Comparison of ENCODE assay signal across 8 mouse cellular contexts in the genomic region with DNA sequence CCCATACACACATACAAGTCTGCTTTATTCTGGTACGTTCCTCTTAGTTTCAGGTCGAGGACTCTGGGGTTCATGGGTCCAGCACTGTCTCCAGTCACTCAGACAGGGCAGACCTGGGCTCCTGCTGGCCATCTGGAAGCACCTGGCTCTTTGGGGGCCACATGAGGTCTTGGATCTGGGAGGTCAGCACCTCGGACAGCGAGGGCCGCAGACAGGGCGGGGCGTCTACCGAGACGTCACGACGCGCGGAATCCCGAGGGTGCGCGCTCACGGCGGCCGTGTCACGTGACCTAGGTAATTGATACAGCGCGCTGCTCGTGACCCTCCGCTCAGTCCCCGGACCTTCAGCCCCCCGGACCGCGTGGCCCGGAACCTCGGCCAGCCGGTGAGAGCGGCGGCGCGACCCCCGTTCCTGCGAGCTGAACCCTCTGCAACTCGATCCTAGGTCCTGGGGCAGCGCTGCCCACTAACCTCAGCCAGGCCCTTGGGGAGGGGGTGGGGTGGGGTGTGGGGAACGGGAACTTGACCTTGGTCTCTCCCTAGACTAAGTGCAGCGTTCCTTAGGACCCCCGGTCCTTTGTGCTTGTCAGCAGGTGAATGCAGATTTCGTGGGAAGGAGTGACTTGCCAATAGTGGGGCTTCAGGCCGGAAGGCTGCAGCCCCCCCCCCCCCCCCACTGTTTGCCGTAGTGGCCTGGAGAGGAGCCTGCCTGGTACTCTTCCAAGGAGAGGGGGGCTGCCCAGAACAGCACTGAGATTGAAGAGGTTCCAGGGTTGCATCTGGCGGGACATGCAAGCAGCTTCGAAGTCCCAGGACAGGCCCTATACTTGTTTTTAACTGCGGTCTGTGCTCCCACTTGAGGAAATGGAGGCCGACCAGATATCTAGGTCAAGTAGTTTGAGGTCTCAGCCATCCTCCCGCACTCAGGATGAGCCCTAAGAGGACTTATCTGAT. TPM values are rescaled to one million over a fixed set of nuclear protein-coding genes. Genes with fewer than 3 reads are reported as not detected.
A peak's percentile ranks its signal among the peaks of the same experiment; 100 is the strongest.
DNase-seq lines count a peak whose midpoint lies in the region; ATAC-seq and TF ChIP-seq lines count a peak whose summit lies in the region.

A gene (plus strand): TSS at position 288 of the 954 bp plus-strand sequence.

- peak within 1 kb of the TSS; percentile 74 for H3K9ac ChIP-seq in embryonic facial prominence, embryonic 14.5 days (ENCODE audit: low read depth, low read length)
- H3K9ac ChIP-seq in heart, adult 2 months (ENCODE audit: low read depth, low read length), result peak within 1 kb of the TSS; percentile 85
- peak within 1 kb of the TSS; percentile 70 for H3K9ac ChIP-seq in limb, embryonic 11.5 days (ENCODE audit: low read length)
- peak within 1 kb of the TSS; percentile 85 for H3K9ac ChIP-seq in midbrain, embryonic 13.5 days (replicated peaks)

- H3K79me2 ChIP-seq in heart, adult 2 months (replicated peaks; ENCODE audit: control insufficient read depth, insufficient read depth, low read length), result no peaks in the 10 kb centered on the region

- no peaks in the 10 kb centered on the region for H3K27me3 ChIP-seq in embryonic facial prominence, embryonic 14.5 days (replicated peaks; ENCODE audit: control insufficient read depth, insufficient read depth, low read length)
- no peaks in the 10 kb centered on the region for H3K27me3 ChIP-seq in heart, adult 2 months (ENCODE audit: control insufficient read depth, insufficient read depth, low read length)
- H3K27me3 ChIP-seq in kidney, adult 2 months (replicated peaks; ENCODE audit: control insufficient read depth, insufficient read depth, low read length), result no peaks in the 10 kb centered on the region
- H3K27me3 ChIP-seq in limb, embryonic 11.5 days (ENCODE audit: control insufficient read depth, insufficient read depth, low read length), result no peaks in the 10 kb centered on the region
- no peaks in the 10 kb centered on the region for H3K27me3 ChIP-seq in midbrain, embryonic 13.5 days

- peak; percentile 88 for DNase-seq in A20 (ENCODE audit: low read depth, low spot score)
- peak; percentile 90 for DNase-seq in embryonic facial prominence, embryonic 14.5 days (ENCODE audit: low spot score)
- DNase-seq in heart, adult 2 months, result peak; percentile 65 to 70
- peak; percentile 54 for DNase-seq in kidney, adult 2 months
- peak; percentile 94 for DNase-seq in limb, embryonic 11.5 days (ENCODE audit: low spot score)
- DNase-seq in spleen, postnatal 36 days (ENCODE audit: low spot score in 2 of 2), result peak; percentile 10 to 24

- no peaks in the 10 kb centered on the region for H3K9me3 ChIP-seq in embryonic facial prominence, embryonic 14.5 days (ENCODE audit: control insufficient read depth, low read length)
- no peaks in the 10 kb centered on the region for H3K9me3 ChIP-seq in limb, embryonic 11.5 days (ENCODE audit: control insufficient read depth, low read length)
- H3K9me3 ChIP-seq in midbrain, embryonic 13.5 days, result no peaks in the 10 kb centered on the region

- H3K4me2 ChIP-seq in embryonic facial prominence, embryonic 14.5 days (ENCODE audit: low read depth, low read length), result peak within 1 kb of the TSS; percentile 77
- H3K4me2 ChIP-seq in limb, embryonic 11.5 days (ENCODE audit: low read depth, severe bottlenecking), result peak within 1 kb of the TSS; percentile 74
- peak within 1 kb of the TSS; percentile 79 for H3K4me2 ChIP-seq in midbrain, embryonic 13.5 days (replicated peaks)

- TF ChIP-seq CTCF in bone marrow, adult 2 months (IDR thresholded peaks at IDR 0.05; ENCODE audit: control insufficient read depth, insufficient read depth, low read length), result no peak
- TF ChIP-seq CTCF in heart, adult 2 months (IDR thresholded peaks at IDR 0.05), result no peak
- TF ChIP-seq CTCF in kidney, adult 2 months (conservative IDR thresholded peaks at IDR 0.05; ENCODE audit: insufficient read depth, insufficient read length, low read depth, low read length), result no peak

- H3K4me3 ChIP-seq in bone marrow, adult 2 months (replicated peaks; ENCODE audit: control insufficient read depth, low read depth, low read length), result peak within 1 kb of the TSS; percentile 30
- H3K4me3 ChIP-seq in embryonic facial prominence, embryonic 14.5 days (ENCODE audit: low read depth, low read length), result peak within 1 kb of the TSS; percentile 66
- H3K4me3 ChIP-seq in heart, adult 2 months, result peak within 1 kb of the TSS; percentile 49
- peak within 1 kb of the TSS; percentile 48 for H3K4me3 ChIP-seq in kidney, adult 2 months (ENCODE audit: insufficient read depth, low read depth, low read length)
- peak within 1 kb of the TSS; percentile 67 for H3K4me3 ChIP-seq in limb, embryonic 11.5 days (ENCODE audit: low read depth, low read length)
- peak within 1 kb of the TSS; percentile 67 for H3K4me3 ChIP-seq in midbrain, embryonic 13.5 days (replicated peaks)

- H3K4me1 ChIP-seq in bone marrow, adult 2 months (ENCODE audit: control insufficient read depth, insufficient read depth, low read length), result no peaks in the 10 kb centered on the region
- peaks cover 5% of the 10 kb centered on the region; the same call in 1 of the 2 replicates for H3K4me1 ChIP-seq in embryonic facial prominence, embryonic 14.5 days (ENCODE audit: control insufficient read depth, insufficient read depth, low read length)
- H3K4me1 ChIP-seq in heart, adult 2 months (ENCODE audit: control insufficient read depth, insufficient read depth, low read length), result peaks cover 2% of the 10 kb centered on the region; the same call in 1 of the 2 replicates
- H3K4me1 ChIP-seq in kidney, adult 2 months (ENCODE audit: control insufficient read depth, insufficient read depth, low read length), result no peaks in the 10 kb centered on the region
- H3K4me1 ChIP-seq in limb, embryonic 11.5 days (ENCODE audit: control insufficient read depth, insufficient read depth, low read length), result no peaks in the 10 kb centered on the region
- peaks cover 16% of the 10 kb centered on the region for H3K4me1 ChIP-seq in midbrain, embryonic 13.5 days (replicated peaks)

- 5% methylated on average over 50 of the region's 50 CpGs for WGBS in bone marrow, adult 2 months
- 3% methylated on average over 41 of the region's 50 CpGs for WGBS in embryonic facial prominence, embryonic 14.5 days
- 2% methylated on average over 50 of the region's 50 CpGs for WGBS in heart, adult 2 months
- 4% methylated on average over 50 of the region's 50 CpGs for WGBS in kidney, adult 2 months
- WGBS in limb, embryonic 11.5 days, result 4% methylated on average over 50 of the region's 50 CpGs
- WGBS in midbrain, embryonic 13.5 days, result 3% methylated on average over 50 of the region's 50 CpGs

- H3K27ac ChIP-seq in bone marrow, adult 2 months (ENCODE audit: control insufficient read depth, insufficient read depth, low read depth, low read length, poor library complexity), result no peak within 1 kb of the TSS
- H3K27ac ChIP-seq in embryonic facial prominence, embryonic 14.5 days (replicated peaks; ENCODE audit: low read depth, low read length), result 0 out of 2 replicates have a peak within 1 kb of the TSS, but pooled peaks have one; percentile 21
- peak within 1 kb of the TSS; percentile 38 for H3K27ac ChIP-seq in heart, adult 2 months
- no peak within 1 kb of the TSS for H3K27ac ChIP-seq in kidney, adult 2 months (ENCODE audit: insufficient read depth, low read depth, low read length)
- H3K27ac ChIP-seq in limb, embryonic 11.5 days (replicated peaks; ENCODE audit: low read depth, low read length), result no peak within 1 kb of the TSS
- peak within 1 kb of the TSS; percentile 54; the same call in 1 of the 2 replicates for H3K27ac ChIP-seq in midbrain, embryonic 13.5 days

- intact Hi-C loops in heart, adult 2 months (cut with DNase I), result loop anchor here (5.0 kb wide), 1 partner anchor 145 kb away; a partner anchor contains a TSS

- no peak for TF ChIP-seq POLR2A in bone marrow, adult 2 months (IDR thresholded peaks at IDR 0.05; ENCODE audit: borderline replicate concordance, control insufficient read depth, low read depth, low read length)
- TF ChIP-seq POLR2A in heart, adult 2 months (IDR thresholded peaks at IDR 0.05; ENCODE audit: insufficient read depth, low read depth, low read length), result 0 out of 2 replicates have a peak, but pooled peaks have one; percentile 23
- TF ChIP-seq POLR2A in kidney, adult 2 months (IDR thresholded peaks at IDR 0.05; ENCODE audit: low read depth, low read length), result no peak

- peak; percentile 91 for ATAC-seq in embryonic facial prominence, embryonic 14.5 days (ENCODE audit: low read depth)
- ATAC-seq in limb, embryonic 11.5 days (ENCODE audit: insufficient number of reproducible peaks, low FRiP score, low TSS enrichment, low read depth), result peak; percentile 82
- ATAC-seq in midbrain, embryonic 13.5 days, result peak; percentile 78

- H3K36me3 ChIP-seq in embryonic facial prominence, embryonic 14.5 days (ENCODE audit: control insufficient read depth, insufficient read depth, low read length), result no peaks in the 10 kb centered on the region
- no peaks in the 10 kb centered on the region; the same call in 1 of the 2 replicates for H3K36me3 ChIP-seq in heart, adult 2 months (ENCODE audit: control insufficient read depth, insufficient read depth, low read length)
- no peaks in the 10 kb centered on the region for H3K36me3 ChIP-seq in kidney, adult 2 months (ENCODE audit: control insufficient read depth, insufficient read depth, low read length)
- no peaks in the 10 kb centered on the region for H3K36me3 ChIP-seq in limb, embryonic 11.5 days (ENCODE audit: control insufficient read depth, insufficient read depth, low read length)
- 0 out of 2 replicates have a peak, but pooled peaks cover 2% of the 10 kb centered on the region for H3K36me3 ChIP-seq in midbrain, embryonic 13.5 days

- TF ChIP-seq EP300 in heart, adult 2 months (IDR thresholded peaks at IDR 0.05; ENCODE audit: insufficient read depth, low read depth, low read length), result 0 out of 2 replicates have a peak, but pooled peaks have one; percentile 26

RNA-seq across cellular contexts. Expression of the gene that starts here (rescaled TPM):
- polyA plus RNA-seq in bone marrow, adult 2 months (2011; ENCODE audit: insufficient read depth, insufficient read length, low replicate concordance, missing spikeins), result 0.34 and 3.9 TPM in 2 replicates
- polyA plus RNA-seq in embryonic facial prominence, embryonic 14.5 days (2014; fragmentation: Nextera tagmentation; extraction: Ambion mirVana), result 9.5 and 10.5 TPM in 2 replicates
- total RNA-seq in heart, adult 2 months (2021), result 10 to 100 TPM; 65.0 to 93.6 TPM
- 110 and 129 TPM in 2 replicates for polyA plus RNA-seq in heart, adult 2 months (2012; rRNA removed)
- polyA plus RNA-seq in kidney, adult 2 months (2012; rRNA removed), result 10.8 and 11.6 TPM in 2 replicates
- polyA plus RNA-seq in limb, embryonic 11.5 days (2014; fragmentation: Nextera tagmentation; extraction: Ambion mirVana), result 17.6 and 18.8 TPM in 2 replicates
- 25.9 and 29.6 TPM in 2 replicates for polyA plus RNA-seq in midbrain, embryonic 13.5 days (2015; fragmentation: Nextera tagmentation; extraction: Ambion mirVana)

Comparison
In these comparisons a context has a peak if more than half of its experiments do, and no peak if none do; other contexts are left out.
1. DNase-seq: peak in every context shown above with its lines; median percentile 94 in limb, embryonic 11.5 days; 90 in embryonic facial prominence, embryonic 14.5 days; 88 in A20; 68 in heart, adult 2 months; 54 in kidney, adult 2 months; 17 in spleen, postnatal 36 days.
2. H3K27ac ChIP-seq: peak in embryonic facial prominence, embryonic 14.5 days (single experiment), heart, adult 2 months (single experiment) and midbrain, embryonic 13.5 days (single experiment); none in bone marrow, adult 2 months (single experiment), kidney, adult 2 months (single experiment) and limb, embryonic 11.5 days (single experiment).
3. Peak in every context shown above with its lines, with median percentiles within 50 percentile points of each other: H3K4me3 ChIP-seq, ATAC-seq, H3K4me2 ChIP-seq and H3K9ac ChIP-seq.